Mouse (Mus musculus) megakaryocyte, embryonic 14.5 days (primary cell): ENCODE data around the gene Nup107.

Source experiments
- FLI1 ChIP-seq: IDR thresholded peaks from 2 replicates; pipeline ENCODE4 v1.6.1; 2012; ENCODE audit warnings: low read length, inconsistent platforms, mixed read lengths
- GATA1 ChIP-seq: IDR thresholded peaks from 3 replicates; pipeline ENCODE4 v1.6.1; 2012; ENCODE audit warnings: mixed read lengths, low read length, inconsistent platforms, borderline replicate concordance

GRCm38 (mm10) chr10:117781021-117781725 is 11.3 kb downstream of the Nup107 start:
- TF ChIP-seq GATA1 (no peak), FLI1 (no peak)
